Mouse (Mus musculus): ENCODE measurements at regions not wholly inside any gene's neighbourhood (a gene's known extent, or its start where the extent isn't known, plus 50 kb on each side); places are given as distances from the start of the nearest gene placed in this dataset.
"Not testable (repeated sequence)": the region's sequence is repeated elsewhere in the genome, so short reads cannot be mapped to it uniquely, and the experiment has no call there.

- DNase-seq (ENCODE audit: low spot score in 2 of 2): no peak
Measured at GRCm38 (mm10) chr15:93189266-93189855, 85.6 kb downstream of the Gxylt1 start.

GRCm38 (mm10) chr15:93176221-93176620, 98.8 kb downstream of the Gxylt1 start:
- no peak for DNase-seq (ENCODE audit: low spot score in 2 of 2)

- DNase-seq (ENCODE audit: low spot score in 2 of 2): no peak
Measured at GRCm38 (mm10) chr15:93168784-93169183, 106.2 kb downstream of the Gxylt1 start.

GRCm38 (mm10) chr15:93167451-93167850, 107.5 kb downstream of the Gxylt1 start:
- no peak for DNase-seq (ENCODE audit: low spot score in 2 of 2)

GRCm38 (mm10) chr15:93161924-93162910, 112.8 kb downstream of the Gxylt1 start:
- no peak for DNase-seq (ENCODE audit: low spot score in 2 of 2)

GRCm38 (mm10) chr15:93161329-93161728, 113.7 kb downstream of the Gxylt1 start:
- no peak for DNase-seq (ENCODE audit: low spot score in 2 of 2)

- no peak for DNase-seq (ENCODE audit: low spot score in 2 of 2)
Measured at GRCm38 (mm10) chr15:93155756-93156155, 119.2 kb downstream of the Gxylt1 start.

GRCm38 (mm10) chr15:93154022-93154421, 121.0 kb downstream of the Gxylt1 start:
- no peak for DNase-seq (ENCODE audit: low spot score in 2 of 2)

- no peak for DNase-seq (ENCODE audit: low spot score in 2 of 2)
Measured at GRCm38 (mm10) chr15:93144899-93145298, 130.1 kb downstream of the Gxylt1 start.

- no peak for DNase-seq (ENCODE audit: low spot score in 2 of 2)
Measured at GRCm38 (mm10) chr15:93144264-93144663, 130.7 kb downstream of the Gxylt1 start.

- DNase-seq (ENCODE audit: low spot score in 2 of 2): peak; percentile 12 to 37
Measured at GRCm38 (mm10) chr15:93133379-93133778, 141.6 kb downstream of the Gxylt1 start.

GRCm38 (mm10) chr15:93131056-93131455, 143.9 kb downstream of the Gxylt1 start:
- no peak for DNase-seq (ENCODE audit: low spot score in 2 of 2)

- DNase-seq (ENCODE audit: low spot score in 2 of 2): no peak
Measured at GRCm38 (mm10) chr15:93125261-93125660, 149.7 kb downstream of the Gxylt1 start.

- DNase-seq (ENCODE audit: low spot score in 2 of 2): no peak
Measured at GRCm38 (mm10) chr15:93121156-93121555, 153.8 kb downstream of the Gxylt1 start.

GRCm38 (mm10) chr15:93117806-93118205, 157.2 kb downstream of the Gxylt1 start:
- not testable (repeated sequence) for DNase-seq (ENCODE audit: low spot score in 2 of 2)

- peak; percentile 14 to 20 for DNase-seq (ENCODE audit: low spot score in 2 of 2)
Measured at GRCm38 (mm10) chr15:93115674-93116102, 159.3 kb downstream of the Gxylt1 start.

GRCm38 (mm10) chr15:93104936-93105335, 170.0 kb downstream of the Gxylt1 start:
- DNase-seq (ENCODE audit: low spot score in 2 of 2): no peak

- no peak for DNase-seq (ENCODE audit: low spot score in 2 of 2)
Measured at GRCm38 (mm10) chr15:93103426-93103825, 171.6 kb downstream of the Gxylt1 start.

- no peak for DNase-seq (ENCODE audit: low spot score in 2 of 2)
Measured at GRCm38 (mm10) chr15:93101881-93102280, 173.1 kb downstream of the Gxylt1 start.

- no peak for DNase-seq (ENCODE audit: low spot score in 2 of 2)
Measured at GRCm38 (mm10) chr15:93100837-93101236, 174.1 kb downstream of the Gxylt1 start.

- DNase-seq (ENCODE audit: low spot score in 2 of 2): no peak
Measured at GRCm38 (mm10) chr15:93099840-93100239, 175.1 kb downstream of the Gxylt1 start.

GRCm38 (mm10) chr15:93096335-93096734, 178.6 kb downstream of the Gxylt1 start:
- no peak for DNase-seq (ENCODE audit: low spot score in 2 of 2)

- no peak for DNase-seq (ENCODE audit: low spot score in 2 of 2)
Measured at GRCm38 (mm10) chr15:93095224-93095623, 179.8 kb downstream of the Gxylt1 start.

Data from frontal cortex, postnatal 14 days (tissue).